Mouse (Mus musculus): ENCODE results near the gene Tnik.
A peak's percentile ranks its signal among the peaks of the same experiment; 100 is the strongest.

The Tnik gene

GRCm38 (mm10) chr3:28485716-28486115 lies 222.7 kb downstream of the Tnik start:
- DNase-seq, result no peak

GRCm38 (mm10) chr3:28487418-28487817 lies 224.4 kb downstream of the Tnik start:
- no peak for DNase-seq

DNA sequence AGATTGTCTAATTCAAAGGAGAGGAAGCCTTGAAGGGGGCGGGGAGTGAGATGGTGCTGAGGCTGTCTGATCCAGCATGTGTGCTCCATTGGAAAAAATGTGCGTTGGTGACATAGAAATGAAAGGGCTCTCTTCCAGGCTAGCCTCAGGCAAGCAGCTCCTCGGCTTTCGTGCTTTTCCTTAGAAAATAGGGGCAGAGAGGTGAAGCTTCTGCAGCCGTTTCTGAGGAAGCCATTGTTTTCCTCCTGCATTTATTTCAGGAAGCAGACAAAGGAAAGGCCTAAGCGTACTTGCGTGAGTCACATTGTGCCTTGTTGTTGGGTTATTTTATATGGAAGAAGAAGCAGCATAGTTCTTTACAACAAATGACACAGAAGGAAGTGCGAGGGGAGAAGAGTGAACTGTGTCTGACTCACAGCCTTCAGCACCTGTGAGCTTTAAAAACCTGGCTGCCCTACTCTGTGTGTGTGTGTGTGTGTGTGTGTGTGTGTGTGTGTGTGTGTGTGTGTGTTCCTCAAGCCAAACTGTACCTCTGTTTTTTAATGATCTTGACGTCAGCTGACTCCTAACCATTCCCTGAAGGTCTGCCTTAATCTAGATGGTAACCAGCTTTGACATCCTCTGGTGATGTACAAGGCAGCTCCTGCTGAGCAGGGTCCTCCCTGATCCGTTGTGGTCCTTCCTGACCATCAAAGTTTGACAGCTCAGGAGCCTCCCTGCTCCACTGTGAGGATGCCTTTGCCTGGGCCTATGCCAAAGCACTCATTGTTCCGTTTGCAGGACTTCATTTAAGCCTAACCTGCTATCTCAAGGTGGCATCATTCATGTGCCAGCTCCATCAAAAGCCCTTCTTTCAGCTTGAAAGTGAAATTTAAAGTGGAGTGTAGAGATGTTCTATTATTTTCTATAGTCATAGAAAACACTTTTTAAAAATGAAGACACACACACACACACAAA lies 228.3 kb downstream of the Tnik start:
- DNase-seq, result no peak

DNA sequence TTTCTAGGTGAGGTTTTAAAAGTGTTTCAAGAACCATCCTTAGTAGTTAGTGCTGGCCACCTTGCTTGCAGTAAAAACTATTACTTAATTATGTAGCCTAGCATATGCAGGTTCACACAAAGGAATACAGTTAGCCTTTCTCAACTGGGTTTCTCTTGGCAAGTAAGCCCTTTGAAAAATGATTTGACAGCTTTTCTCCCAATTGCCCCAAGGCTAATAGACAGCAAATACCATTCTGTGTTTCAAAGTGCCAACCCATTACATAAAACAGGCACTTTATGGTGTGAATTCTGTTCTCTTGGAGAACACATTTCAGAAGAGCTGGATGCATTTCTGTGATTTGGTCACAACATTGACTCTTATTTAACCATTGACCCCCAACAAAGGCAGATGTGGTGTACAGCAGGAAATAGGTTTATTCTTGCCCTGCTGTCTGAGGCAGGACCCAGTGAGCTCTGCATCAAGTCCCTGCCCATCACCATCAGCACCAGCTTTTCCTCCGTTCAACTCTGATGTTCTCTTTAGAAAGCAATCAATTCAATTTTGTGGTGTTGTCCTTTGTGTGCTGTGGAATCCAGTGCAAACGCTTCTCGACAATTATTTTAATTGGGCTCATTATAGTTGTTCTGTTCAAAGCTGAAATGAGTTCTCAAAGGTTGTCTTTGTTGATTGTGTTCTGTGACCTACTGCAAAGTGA lies 233.9 kb downstream of the Tnik start:
- no peak for DNase-seq

GRCm38 (mm10) chr3:28497503-28497857 lies 234.5 kb downstream of the Tnik start:
- no peak for DNase-seq

GRCm38 (mm10) chr3:28502697-28503096 lies 239.7 kb downstream of the Tnik start:
- no peak for DNase-seq

- DNase-seq, result no peak
These were observed 246.4 kb downstream of the Tnik start for GRCm38 (mm10) chr3:28509337-28509935.

- no peak for DNase-seq
These were observed 260.0 kb downstream of the Tnik start for GRCm38 (mm10) chr3:28523004-28523482.

DNA sequence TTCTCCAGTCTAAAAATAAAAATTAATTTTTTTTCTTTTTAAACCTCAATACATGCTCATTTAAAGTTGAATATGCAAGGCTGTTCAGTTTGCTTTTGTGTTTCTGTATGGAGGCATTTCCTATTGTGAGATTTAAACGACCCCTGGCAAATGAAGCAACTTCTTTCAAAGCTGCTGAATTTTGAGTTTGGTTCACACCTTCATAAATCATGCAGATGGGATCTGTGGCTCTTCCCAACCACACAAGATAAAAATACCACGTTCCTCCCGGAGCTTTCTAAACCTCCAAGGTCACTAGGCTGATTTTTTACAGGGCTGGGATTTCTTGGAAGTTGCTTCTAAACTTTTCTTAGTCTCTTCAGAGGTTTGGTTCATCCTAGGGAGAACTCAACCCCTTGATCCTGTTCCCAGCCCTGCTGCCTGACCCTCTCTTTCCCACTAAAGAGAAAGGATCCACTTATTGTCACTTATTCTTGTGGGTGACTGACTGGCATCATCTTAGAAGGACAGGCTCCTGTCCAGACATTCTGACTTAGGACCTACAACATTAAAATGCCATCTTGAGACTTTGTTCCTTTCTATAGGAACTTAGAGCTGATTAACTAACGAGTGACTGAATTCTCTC lies 260.6 kb downstream of the Tnik start:
- no peak for DNase-seq

GRCm38 (mm10) chr3:28524562-28524961 lies 261.5 kb downstream of the Tnik start:
- DNase-seq, result no peak

GRCm38 (mm10) chr3:28526671-28527070 lies 263.7 kb downstream of the Tnik start:
- no peak for DNase-seq

DNA sequence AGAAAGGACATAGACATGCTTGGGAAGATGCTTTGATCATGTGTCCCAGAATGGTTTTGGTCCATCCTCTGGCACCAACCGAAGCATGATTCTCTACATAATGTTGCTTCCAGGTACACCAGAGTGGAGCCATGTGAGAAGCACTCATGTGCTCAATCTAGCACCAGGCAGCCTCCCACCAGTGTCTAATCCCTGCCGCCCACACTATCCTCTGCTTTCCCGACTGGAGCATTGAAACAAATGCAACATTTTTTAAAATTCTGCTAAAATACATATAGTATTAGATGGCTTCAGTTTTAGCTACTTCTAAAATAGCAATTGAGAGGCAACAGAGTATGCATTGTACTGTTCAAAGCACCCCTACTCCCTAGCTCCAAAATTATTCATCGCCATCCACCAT lies 264.2 kb downstream of the Tnik start:
- no peak for DNase-seq

GRCm38 (mm10) chr3:28529548-28529947 lies 266.5 kb downstream of the Tnik start:
- no peak for DNase-seq

- DNase-seq, result no peak
These were observed 268.4 kb downstream of the Tnik start for GRCm38 (mm10) chr3:28531294-28531956.

GRCm38 (mm10) chr3:28532666-28533065 lies 269.7 kb downstream of the Tnik start:
- DNase-seq, result no peak

DNA sequence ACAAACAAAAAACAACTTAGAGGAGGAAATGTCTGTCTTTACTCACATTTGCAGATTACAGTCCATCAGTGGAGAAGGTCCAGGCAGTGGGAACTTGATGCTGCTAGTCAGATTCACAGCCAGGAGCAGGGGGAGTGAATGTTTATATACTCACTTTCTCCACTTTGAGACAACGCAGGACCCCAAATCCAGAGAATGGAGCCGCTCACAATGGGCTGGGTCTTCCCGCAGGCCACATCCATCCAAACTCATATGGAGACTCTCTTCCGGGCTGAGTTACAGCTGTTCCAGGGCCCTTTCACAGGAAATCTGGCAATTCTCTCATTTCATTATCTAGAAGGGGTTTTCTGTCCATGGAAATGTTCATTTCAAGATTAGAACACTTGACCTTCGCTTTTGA lies 277.1 kb downstream of the Tnik start:
- DNase-seq, result no peak

DNA sequence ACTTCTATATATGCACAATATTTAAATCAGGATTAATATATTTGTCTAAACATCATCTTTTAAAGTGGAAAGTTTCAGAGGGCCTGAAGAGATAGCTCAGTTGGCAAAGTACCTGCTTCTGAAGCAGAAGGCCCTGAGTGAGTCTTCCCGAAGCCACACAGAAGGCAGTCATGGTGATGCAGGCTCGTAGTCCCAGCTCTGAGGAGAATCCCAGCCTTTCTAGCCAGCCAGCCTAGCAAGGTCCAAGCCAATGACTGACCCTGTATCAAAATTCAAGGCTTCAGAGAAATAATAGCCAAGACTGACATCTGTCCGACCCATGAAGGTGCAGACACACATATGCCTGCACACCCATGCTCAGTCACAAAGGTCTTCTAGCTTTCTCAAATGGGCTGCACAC lies 279.9 kb downstream of the Tnik start:
- DNase-seq, result no peak

DNA sequence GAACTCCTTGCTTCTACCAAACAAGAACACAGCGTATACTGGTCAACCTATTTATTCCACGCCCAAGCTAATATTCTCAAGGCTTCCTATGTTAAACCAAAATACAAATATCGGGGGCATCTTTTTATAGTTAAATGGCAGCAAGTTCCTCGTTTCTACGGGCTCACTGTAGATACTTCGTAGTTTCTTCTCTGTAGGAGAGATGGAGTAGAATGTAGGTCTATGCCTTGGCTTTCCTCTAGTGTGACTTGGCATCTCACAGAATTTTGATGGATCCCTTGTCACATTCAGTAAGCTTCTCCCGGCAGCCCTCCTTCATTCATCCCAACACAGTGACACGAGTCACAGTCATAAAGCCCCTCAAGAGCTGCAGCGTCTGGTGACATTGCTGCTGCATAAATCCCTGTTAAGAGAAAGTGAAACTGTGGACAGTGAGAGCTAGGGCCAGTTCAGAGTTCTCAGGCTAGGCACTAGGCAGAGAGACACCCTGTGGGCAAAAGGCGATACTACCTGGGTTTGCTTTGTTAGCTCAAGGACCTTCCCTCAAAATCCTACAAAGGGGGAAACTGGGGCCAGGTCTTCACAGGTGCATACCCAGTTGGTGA lies 280.5 kb downstream of the Tnik start:
- peak in 1 of 2 experiments; percentile 49 for DNase-seq

GRCm38 (mm10) chr3:28544345-28544869 lies 281.4 kb downstream of the Tnik start:
- no peak for DNase-seq

- no peak for DNase-seq
These were observed 285.1 kb downstream of the Tnik start for GRCm38 (mm10) chr3:28547965-28548730.

- no peak for DNase-seq
These were observed 286.4 kb downstream of the Tnik start for GRCm38 (mm10) chr3:28549391-28549790.
